Mouse (Mus musculus) CH12.LX (cell line): ENCODE data around the gene Klhl3.

Source experiments
- CHD1 ChIP-seq: IDR thresholded peaks from 2 replicates; pipeline ENCODE4 v1.6.1; 2012; ENCODE audit warnings: low read depth, low read length, improper control_type of control experiment, inconsistent platforms
- CTCF ChIP-seq, 2 experiments: IDR thresholded peaks in 1 of 2; conservative IDR thresholded peaks in 1 of 2; 2 replicates each; pipeline ENCODE4 v1.5.1; 2011 to 2012; ENCODE audit warnings: low read depth in 2 of 2, low read length in 2 of 2, improper control_type of control experiment in 1 of 2, inconsistent platforms in 1 of 2, mild to moderate bottlenecking in 1 of 2, moderate library complexity in 1 of 2
- ELF1 ChIP-seq: IDR thresholded peaks from 2 replicates; pipeline ENCODE4 v1.6.1; 2014; ENCODE audit warnings: low read depth, mild to moderate bottlenecking, inconsistent platforms, low read length, improper control_type of control experiment
- EP300 ChIP-seq: IDR thresholded peaks from 2 replicates; pipeline ENCODE4 v1.6.1; 2011; ENCODE audit warnings: low read length, improper control_type of control experiment
- GABPA ChIP-seq: IDR thresholded peaks from 2 replicates; pipeline ENCODE4 v1.6.1; 2012; ENCODE audit warnings: low read depth, low read length, improper control_type of control experiment, inconsistent platforms; ENCODE audit not compliant: insufficient replicate concordance
- IRF4 ChIP-seq: IDR thresholded peaks from 2 replicates; pipeline ENCODE4 v1.6.1; 2014; ENCODE audit warnings: low read depth, mild to moderate bottlenecking, inconsistent platforms, low read length, improper control_type of control experiment
- MAX ChIP-seq: IDR thresholded peaks from 2 replicates; pipeline ENCODE4 v1.6.1; 2011; ENCODE audit warnings: low read length, improper control_type of control experiment
- MXI1 ChIP-seq: IDR thresholded peaks from 2 replicates; pipeline ENCODE4 v1.6.1; 2011; ENCODE audit warnings: mild to moderate bottlenecking, low read depth, low read length, improper control_type of control experiment
- MYC ChIP-seq: IDR thresholded peaks from 2 replicates; pipeline ENCODE4 v1.6.1; 2011; ENCODE audit warnings: low read depth, mild to moderate bottlenecking, improper control_type of control experiment, low read length
- NELFE ChIP-seq: IDR thresholded peaks from 2 replicates; pipeline ENCODE4 v1.6.1; 2011; ENCODE audit warnings: low read depth, low read length, improper control_type of control experiment
- TCF12 ChIP-seq: IDR thresholded peaks from 2 replicates; pipeline ENCODE4 v1.6.1; 2014; ENCODE audit warnings: low read depth, mild to moderate bottlenecking, inconsistent platforms, low read length, improper control_type of control experiment
- ZKSCAN1 ChIP-seq: IDR thresholded peaks from 2 replicates; pipeline ENCODE4 v1.6.1; 2012; ENCODE audit warnings: low read depth, inconsistent platforms, low read length, improper control_type of control experiment, borderline replicate concordance
- ZNF384 ChIP-seq: IDR thresholded peaks from 2 replicates; pipeline ENCODE4 v1.6.1; 2012; ENCODE audit warnings: low read depth, low read length, improper control_type of control experiment, inconsistent platforms

GRCm38 (mm10) chr13:58008038-58008364 lies 105.4 kb downstream of the Klhl3 start:
- no peak for TF ChIP-seq CTCF (conservative IDR thresholded peaks at IDR 0.05 in 1 of 2, IDR thresholded peaks at IDR 0.05 in 1 of 2; ENCODE audit: low read depth in 2 of 2, low read length in 2 of 2)
- no peak for TF ChIP-seq EP300
- TF ChIP-seq TCF12: no peak
- TF ChIP-seq NELFE: no peak
- no peak for TF ChIP-seq MXI1
- TF ChIP-seq MAX: no peak
- no peak for TF ChIP-seq IRF4
- TF ChIP-seq CHD1: no peak
- TF ChIP-seq MYC: no peak
- TF ChIP-seq ZNF384: no peak
- no peak for TF ChIP-seq GABPA
- no peak for TF ChIP-seq ZKSCAN1
- no peak for TF ChIP-seq ELF1
